Mouse (Mus musculus) heart, embryonic 11.5 days (tissue): Measurements from ENCODE around the gene Nrxn1. TPM values are rescaled to one million over a fixed set of nuclear protein-coding genes. Genes with fewer than 3 reads are reported as not detected.

Experiments used
- ATAC-seq: fragments of 200-750 bp; cut with Nextera tagmentation; replicated peaks from 2 replicates; pipeline ENCODE4 v1.8.0; 2017; ENCODE audit warnings: moderate library complexity; ENCODE audit not compliant: insufficient number of reproducible peaks, low FRiP score, low TSS enrichment
- H3K27ac ChIP-seq: fragments of 300-500 bp; sonication (generic); 2 replicates; pipeline ENCODE4 v1.5.1; 2014; ENCODE audit warnings: mild to moderate bottlenecking, low read depth, low read length
- H3K27me3 ChIP-seq: fragments of 300-500 bp; sonication (generic); 2 replicates; pipeline ENCODE4 v1.6.1; 2014; ENCODE audit warnings: mild to moderate bottlenecking, low read length, mixed read lengths; ENCODE audit not compliant: control insufficient read depth, insufficient read depth
- H3K36me3 ChIP-seq: fragments of 300-500 bp; sonication (generic); 2 replicates; pipeline ENCODE4 v1.6.1; 2014; ENCODE audit warnings: mild to moderate bottlenecking, low read length, moderate library complexity, mixed read lengths; ENCODE audit not compliant: control insufficient read depth, insufficient read depth
- H3K4me1 ChIP-seq: fragments of 300-500 bp; sonication (generic); 2 replicates; pipeline ENCODE4 v1.6.1; 2014; ENCODE audit warnings: low read length; ENCODE audit not compliant: control insufficient read depth, insufficient read depth
- H3K4me2 ChIP-seq: fragments of 300-500 bp; sonication (generic); 2 replicates; pipeline ENCODE4 v1.6.1; 2014; ENCODE audit warnings: mild to moderate bottlenecking, moderate library complexity
- H3K4me3 ChIP-seq: fragments of 300-500 bp; sonication (generic); 2 replicates; pipeline ENCODE4 v1.5.1; 2014; ENCODE audit warnings: low read depth, low read length
- H3K9ac ChIP-seq: fragments of 300-500 bp; sonication (generic); 2 replicates; pipeline ENCODE4 v1.6.1; 2014; ENCODE audit warnings: mild to moderate bottlenecking, low read depth, low read length, moderate library complexity
- H3K9me3 ChIP-seq: fragments of 300-500 bp; sonication (generic); replicated peaks from 2 replicates; pipeline ENCODE4 v1.6.1; 2016; ENCODE audit warnings: low read length; ENCODE audit not compliant: control insufficient read depth
- WGBS: fragments of 180-500 bp; shearing (Covaris S2); extraction: QIAGEN DNeasy Blood & Tissue Kit; methylation state at CpG from one replicate; pipeline ENCODE4 v1.1.7; 2014; ENCODE audit not compliant: insufficient replicate concordance; 5-methylcytosine and 5-hydroxymethylcytosine counted together
- polyA plus RNA-seq: library from polyadenylated mRNA; unstranded; fragments of >200 nt; fragmentation: Nextera tagmentation; extraction: Ambion mirVana; gene quantifications from 2 replicates; pipeline ENCODE4 v1.2.1, GENCODE M21; 2014

Nrxn1 gene
- polyA plus RNA-seq, 1 experiment from 2014 or later = 2.1 TPM

GRCm38 (mm10) chr17:90208547-90208946 lies 884.3 kb downstream of the Nrxn1 start:
- no peak overlapping the region for H3K27ac ChIP-seq
- no peak overlapping the region for H3K4me2 ChIP-seq
- H3K9ac ChIP-seq = no peak overlapping the region
- no peaks in the 10 kb centered on the region for H3K4me1 ChIP-seq
- H3K4me3 ChIP-seq = no peak overlapping the region
- ATAC-seq = no peak
- no peaks in the 10 kb centered on the region for H3K9me3 ChIP-seq
- no peaks in the 10 kb centered on the region for H3K36me3 ChIP-seq
- no peaks in the 10 kb centered on the region for H3K27me3 ChIP-seq

- Histone ChIP-seq H3K36me3 (no peaks in the 10 kb centered on the region), H3K4me1 (no peaks in the 10 kb centered on the region), H3K27ac (no peak overlapping the region), H3K4me3 (no peak overlapping the region), H3K27me3 (no peaks in the 10 kb centered on the region), H3K4me2 (no peak overlapping the region), H3K9me3 (no peaks in the 10 kb centered on the region), H3K9ac (no peak overlapping the region)
- ATAC-seq = no peak
- WGBS = 79% methylated on average over 5 of the region's 5 CpGs
These were observed 885.3 kb downstream of the Nrxn1 start for GRCm38 (mm10) chr17:90207617-90208016.

GRCm38 (mm10) chr17:90203993-90204392 lies 888.9 kb downstream of the Nrxn1 start:
- no peak for ATAC-seq
- no peaks in the 10 kb centered on the region for H3K9me3 ChIP-seq
- H3K9ac ChIP-seq = no peak overlapping the region
- H3K27me3 ChIP-seq = no peaks in the 10 kb centered on the region
- H3K4me3 ChIP-seq = no peak overlapping the region
- no peak overlapping the region for H3K4me2 ChIP-seq
- H3K27ac ChIP-seq = no peak overlapping the region
- no peaks in the 10 kb centered on the region for H3K4me1 ChIP-seq
- no peaks in the 10 kb centered on the region for H3K36me3 ChIP-seq

- no peak overlapping the region for H3K27ac ChIP-seq
- H3K4me3 ChIP-seq = no peak overlapping the region
- no peaks in the 10 kb centered on the region for H3K9me3 ChIP-seq
- no peak overlapping the region for H3K9ac ChIP-seq
- no peak for ATAC-seq
- no peaks in the 10 kb centered on the region for H3K27me3 ChIP-seq
- H3K36me3 ChIP-seq = no peaks in the 10 kb centered on the region
- H3K4me2 ChIP-seq = no peak overlapping the region
- 77% methylated on average over 2 of the region's 2 CpGs for WGBS
- H3K4me1 ChIP-seq = no peaks in the 10 kb centered on the region
These were observed 890.1 kb downstream of the Nrxn1 start for GRCm38 (mm10) chr17:90202785-90203184.

GRCm38 (mm10) chr17:90196772-90197171 lies 896.1 kb downstream of the Nrxn1 start:
- WGBS = 14% methylated on average over 1 of the region's 1 CpGs
- no peaks in the 10 kb centered on the region for H3K9me3 ChIP-seq
- H3K4me2 ChIP-seq = no peak overlapping the region
- H3K9ac ChIP-seq = no peak overlapping the region
- no peak overlapping the region for H3K4me3 ChIP-seq
- no peaks in the 10 kb centered on the region for H3K4me1 ChIP-seq
- no peak for ATAC-seq
- H3K27me3 ChIP-seq = no peaks in the 10 kb centered on the region
- H3K27ac ChIP-seq = no peak overlapping the region
- no peaks in the 10 kb centered on the region for H3K36me3 ChIP-seq

- WGBS = 45% methylated on average over 4 of the region's 4 CpGs
- Histone ChIP-seq H3K36me3 (no peaks in the 10 kb centered on the region), H3K27ac (no peak overlapping the region), H3K4me1 (no peaks in the 10 kb centered on the region), H3K9me3 (no peaks in the 10 kb centered on the region), H3K4me3 (no peak overlapping the region), H3K4me2 (no peak overlapping the region), H3K9ac (no peak overlapping the region), H3K27me3 (no peaks in the 10 kb centered on the region)
- no peak for ATAC-seq
These were observed 951.3 kb downstream of the Nrxn1 start for GRCm38 (mm10) chr17:90141602-90142001.

- Histone ChIP-seq H3K4me1 (no peaks in the 10 kb centered on the region), H3K9ac (no peak overlapping the region), H3K27me3 (no peaks in the 10 kb centered on the region), H3K4me2 (no peak overlapping the region), H3K36me3 (no peaks in the 10 kb centered on the region), H3K27ac (no peak overlapping the region), H3K4me3 (no peak overlapping the region), H3K9me3 (no peaks in the 10 kb centered on the region)
- WGBS = 74% methylated on average over 12 of the region's 12 CpGs
- no peak for ATAC-seq
These were observed 962.0 kb downstream of the Nrxn1 start for GRCm38 (mm10) chr17:90130836-90131235.

GRCm38 (mm10) chr17:90129183-90129582 lies 963.7 kb downstream of the Nrxn1 start:
- no peak for ATAC-seq
- no peaks in the 10 kb centered on the region for H3K27me3 ChIP-seq
- 76% methylated on average over 2 of the region's 2 CpGs for WGBS

GRCm38 (mm10) chr17:90127561-90127960 lies 965.3 kb downstream of the Nrxn1 start:
- no peaks in the 10 kb centered on the region for H3K36me3 ChIP-seq
- H3K4me3 ChIP-seq = no peak overlapping the region
- H3K4me1 ChIP-seq = no peaks in the 10 kb centered on the region
- no peak overlapping the region for H3K27ac ChIP-seq
- no peaks in the 10 kb centered on the region for H3K27me3 ChIP-seq
- no peaks in the 10 kb centered on the region for H3K9me3 ChIP-seq
- H3K9ac ChIP-seq = no peak overlapping the region
- 78% methylated on average over 1 of the region's 1 CpGs for WGBS
- H3K4me2 ChIP-seq = no peak overlapping the region
- no peak for ATAC-seq

More at GRCm38 (mm10) chr17:90129183-90129582, 963.7 kb downstream of the Nrxn1 start:
- H3K9ac ChIP-seq = no peak overlapping the region
- no peaks in the 10 kb centered on the region for H3K36me3 ChIP-seq
- H3K9me3 ChIP-seq = no peaks in the 10 kb centered on the region
- H3K4me1 ChIP-seq = no peaks in the 10 kb centered on the region
- no peak overlapping the region for H3K4me3 ChIP-seq
- H3K27ac ChIP-seq = no peak overlapping the region
- no peak overlapping the region for H3K4me2 ChIP-seq
